Mouse (Mus musculus) myocyte (in vitro differentiated cells): ENCODE measurements around the gene Atxn3. TPM values are rescaled to one million over a fixed set of nuclear protein-coding genes. Genes with fewer than 3 reads are reported as not detected.

ENCODE experiments used
- H3K27me3 ChIP-seq: one replicate; pipeline ENCODE4 v1.6.1; 2011; ENCODE audit not compliant: control insufficient read depth, insufficient read depth, insufficient read length
- H3K36me3 ChIP-seq: one replicate; pipeline ENCODE4 v1.6.1; 2011; ENCODE audit not compliant: control insufficient read depth, insufficient read depth
- H3K4me2 ChIP-seq: one replicate; pipeline ENCODE4 v1.6.1; 2011; ENCODE audit warnings: low read depth, control low read depth
- H3K4me3 ChIP-seq: one replicate; pipeline ENCODE4 v1.5.1; 2011; ENCODE audit warnings: mild to moderate bottlenecking, control low read depth, moderate library complexity
- H3K79me2 ChIP-seq: one replicate; pipeline ENCODE4 v1.6.1; 2011; ENCODE audit not compliant: control insufficient read depth, insufficient read depth
- H3ac ChIP-seq: one replicate; pipeline ENCODE4 v1.6.1; 2011; ENCODE audit not compliant: control insufficient read depth, insufficient read length
- CEBPB ChIP-seq: IDR thresholded peaks from 2 replicates; pipeline ENCODE4 v1.6.1; 2011; ENCODE audit warnings: mild to moderate bottlenecking, moderate library complexity; ENCODE audit not compliant: poor library complexity, insufficient read depth, severe bottlenecking
- E2F4 ChIP-seq: IDR thresholded peaks from one replicate; pipeline ENCODE4 v1.6.1; 2011; ENCODE audit warnings: mild to moderate bottlenecking, control low read depth, moderate library complexity; ENCODE audit not compliant: insufficient read depth
- MAX ChIP-seq: IDR thresholded peaks from one replicate; pipeline ENCODE4 v1.6.1; 2011; ENCODE audit warnings: low read depth, mild to moderate bottlenecking, control low read depth
- MYOD1 ChIP-seq, 3 experiments: IDR thresholded peaks; one replicate each; pipeline ENCODE4 v1.6.1; 2011; ENCODE audit warnings: control low read depth in 2 of 3, low read depth in 2 of 3, mild to moderate bottlenecking in 2 of 3, moderate library complexity in 1 of 3; ENCODE audit not compliant: insufficient read length in 2 of 3, control insufficient read depth in 1 of 3
- MYOG ChIP-seq, 3 experiments: IDR thresholded peaks; one replicate each; pipeline ENCODE4 v1.6.1; 2011; ENCODE audit warnings: control low read depth in 2 of 3, low read depth in 2 of 3, mild to moderate bottlenecking in 2 of 3; ENCODE audit not compliant: insufficient read length in 2 of 3, control insufficient read depth in 1 of 3, insufficient read depth in 1 of 3
- POLR2A ChIP-seq: IDR thresholded peaks from one replicate; pipeline ENCODE4 v1.6.1; 2011; ENCODE audit warnings: low read depth, mild to moderate bottlenecking, control low read depth, moderate library complexity; ENCODE audit not compliant: insufficient read length
- POLR2AphosphoS2 ChIP-seq: IDR thresholded peaks from one replicate; pipeline ENCODE4 v1.6.1; 2011; ENCODE audit warnings: low read depth, control low read depth; ENCODE audit not compliant: insufficient read length
- REST ChIP-seq: IDR thresholded peaks from one replicate; pipeline ENCODE4 v1.6.1; 2011; ENCODE audit warnings: mild to moderate bottlenecking, control low read depth, moderate library complexity; ENCODE audit not compliant: insufficient read depth, insufficient read length
- SRF ChIP-seq: IDR thresholded peaks from one replicate; pipeline ENCODE4 v1.6.1; 2011; ENCODE audit warnings: low read depth; ENCODE audit not compliant: control insufficient read depth, insufficient read length
- TCF12 ChIP-seq: IDR thresholded peaks from one replicate; pipeline ENCODE4 v1.6.1; 2011; ENCODE audit warnings: mild to moderate bottlenecking, control low read depth; ENCODE audit not compliant: poor library complexity, insufficient read depth, severe bottlenecking
- TCF3 ChIP-seq: IDR thresholded peaks from one replicate; pipeline ENCODE4 v1.6.1; 2011; ENCODE audit warnings: low read depth, control low read depth; ENCODE audit not compliant: insufficient read length
- USF1 ChIP-seq: IDR thresholded peaks from one replicate; pipeline ENCODE4 v1.6.1; 2011; ENCODE audit warnings: low read depth, mild to moderate bottlenecking, control low read depth, moderate library complexity
- polyA plus RNA-seq: library from polyadenylated mRNA; unstranded; fragments of >200 nt; fragmentation: generic; extraction: Trizol; gene quantifications from one replicate; pipeline ENCODE4 v1.2.1, GENCODE M21; 2012; ENCODE audit warnings: missing spikeins

Atxn3 gene
- polyA plus RNA-seq, 1 experiment, result 2.8 TPM

DNA sequence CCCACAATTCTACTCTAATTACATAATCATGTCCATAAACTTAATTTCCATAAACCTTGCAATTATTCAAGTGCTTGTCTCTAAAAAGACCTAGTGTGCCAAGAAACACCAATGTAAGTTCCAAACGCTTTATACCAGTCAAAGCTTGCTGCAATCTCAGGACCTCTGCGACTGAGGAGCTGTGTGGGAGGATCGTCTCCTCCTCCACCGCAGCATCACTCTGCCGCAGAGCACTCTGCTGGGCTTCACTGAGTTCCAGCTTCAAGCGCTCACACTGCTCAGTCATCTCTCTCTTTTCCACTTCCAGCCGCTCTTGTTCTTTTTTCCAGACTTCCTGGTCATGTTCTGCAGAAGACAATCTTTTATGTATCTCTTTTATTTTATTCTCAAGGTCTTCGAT, 64.8 kb downstream of the Atxn3 start:
- peaks cover 41% of the 10 kb centered on the region for H3K36me3 ChIP-seq
- TF ChIP-seq TCF12 (no peak), REST (no peak), MYOG (IDR thresholded peaks at IDR 0.05; ENCODE audit: control insufficient read depth in 1 of 3, insufficient read depth in 1 of 3, insufficient read length in 2 of 3, low read depth in 2 of 3) (no peak), POLR2A (no peak)

DNA sequence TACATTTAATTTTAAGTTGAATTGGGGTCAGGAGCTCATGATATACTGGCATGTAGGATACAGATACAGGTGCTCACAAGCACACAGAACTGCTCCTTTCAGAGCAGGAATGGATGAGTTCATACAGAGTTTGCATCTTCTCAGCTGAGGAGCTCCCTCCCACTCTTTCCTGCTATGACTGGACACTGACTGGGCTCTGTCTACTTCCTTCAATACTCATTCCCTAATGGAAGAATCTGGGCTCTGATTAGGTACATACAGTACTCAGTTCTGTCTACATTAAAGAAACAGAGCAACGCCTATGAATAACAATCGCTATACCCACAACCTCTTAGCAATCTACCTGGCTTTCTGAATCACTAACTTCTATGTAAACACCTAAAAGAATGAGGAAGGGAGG, 65.2 kb downstream of the Atxn3 start:
- no peak overlapping the region for H3K4me2 ChIP-seq
- H3K27me3 ChIP-seq, result no peaks in the 10 kb centered on the region
- H3K36me3 ChIP-seq, result peaks cover 45% of the 10 kb centered on the region
- H3ac ChIP-seq, result no peak overlapping the region
- no peak for TF ChIP-seq MYOG (IDR thresholded peaks at IDR 0.05; ENCODE audit: control insufficient read depth in 1 of 3, insufficient read depth in 1 of 3, insufficient read length in 2 of 3, low read depth in 2 of 3)
- TF ChIP-seq SRF, result no peak
- TF ChIP-seq CEBPB, result no peak
- no peak for TF ChIP-seq TCF3
- no peak for TF ChIP-seq MYOD1 (IDR thresholded peaks at IDR 0.05; ENCODE audit: control insufficient read depth in 1 of 3, insufficient read length in 2 of 3, low read depth in 2 of 3)
- TF ChIP-seq E2F4, result no peak
- no peak for TF ChIP-seq POLR2AphosphoS2
- no peak for TF ChIP-seq REST
- TF ChIP-seq POLR2A, result no peak
- no peak for TF ChIP-seq USF1
- no peak for TF ChIP-seq MAX
- no peak for TF ChIP-seq TCF12
- H3K79me2 ChIP-seq, result no peaks in the 10 kb centered on the region
- H3K4me3 ChIP-seq, result no peak overlapping the region

More for the DNA sequence above, 64.8 kb downstream of the Atxn3 start:
- no peaks in the 10 kb centered on the region for H3K79me2 ChIP-seq
- H3K27me3 ChIP-seq, result no peaks in the 10 kb centered on the region
- H3ac ChIP-seq, result no peak overlapping the region
- H3K4me3 ChIP-seq, result no peak overlapping the region
- no peak overlapping the region for H3K4me2 ChIP-seq

DNA sequence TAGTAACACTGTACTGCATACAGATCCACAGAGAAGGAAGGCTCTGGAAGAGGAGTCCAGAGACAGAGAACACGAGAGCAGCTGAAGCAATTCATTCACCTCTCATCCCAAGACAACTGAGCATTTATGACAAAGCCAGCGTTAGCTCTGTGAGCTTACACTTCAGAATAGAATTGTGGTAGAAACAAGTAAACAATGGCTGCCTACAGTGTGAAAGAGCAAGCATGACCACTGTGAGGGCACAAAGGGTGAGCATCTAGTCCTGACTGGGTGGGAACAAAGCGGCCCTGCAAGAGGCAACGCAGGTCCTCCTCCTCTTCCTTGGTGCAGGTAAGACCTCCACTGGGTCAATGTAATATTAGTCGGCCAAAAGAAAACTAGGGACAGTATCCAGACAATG, 67.0 kb downstream of the Atxn3 start:
- Histone ChIP-seq H3K36me3 (peaks cover 54% of the 10 kb centered on the region), H3K4me3 (no peak overlapping the region), H3K4me2 (no peak overlapping the region), H3K27me3 (no peaks in the 10 kb centered on the region), H3ac (no peak overlapping the region), H3K79me2 (no peaks in the 10 kb centered on the region)
- TF ChIP-seq MYOD1 (IDR thresholded peaks at IDR 0.05; ENCODE audit: control insufficient read depth in 1 of 3, insufficient read length in 2 of 3, low read depth in 2 of 3) (no peak), TCF3 (no peak), POLR2AphosphoS2 (no peak), MYOG (IDR thresholded peaks at IDR 0.05; ENCODE audit: control insufficient read depth in 1 of 3, insufficient read depth in 1 of 3, insufficient read length in 2 of 3, low read depth in 2 of 3) (no peak), MAX (no peak), REST (no peak), POLR2A (no peak), CEBPB (no peak), SRF (no peak), USF1 (no peak), TCF12 (no peak), E2F4 (no peak)

DNA sequence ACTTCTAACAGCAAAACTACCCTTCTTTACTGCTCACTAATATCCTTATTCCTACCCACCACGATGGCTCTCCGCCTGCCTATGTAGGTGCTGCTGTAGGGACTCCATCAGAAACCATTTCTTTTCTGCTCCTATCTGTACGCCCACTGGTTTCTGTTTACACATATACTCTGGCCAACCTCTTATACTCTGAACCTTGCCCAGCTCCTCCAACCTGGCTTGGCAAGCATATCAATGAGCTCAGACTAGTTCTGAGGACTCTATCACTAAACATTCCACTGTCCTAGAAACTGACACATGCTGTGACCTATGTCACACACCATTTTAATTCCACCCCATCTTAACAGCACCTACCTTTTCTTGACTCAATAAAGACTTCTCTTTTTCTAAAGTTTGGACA, 68.7 kb downstream of the Atxn3 start:
- Histone ChIP-seq H3K4me3 (no peak overlapping the region), H3K4me2 (no peak overlapping the region), H3K27me3 (no peaks in the 10 kb centered on the region), H3ac (no peak overlapping the region), H3K79me2 (no peaks in the 10 kb centered on the region), H3K36me3 (peaks cover 63% of the 10 kb centered on the region)
- TF ChIP-seq TCF3 (no peak), USF1 (no peak)

DNA sequence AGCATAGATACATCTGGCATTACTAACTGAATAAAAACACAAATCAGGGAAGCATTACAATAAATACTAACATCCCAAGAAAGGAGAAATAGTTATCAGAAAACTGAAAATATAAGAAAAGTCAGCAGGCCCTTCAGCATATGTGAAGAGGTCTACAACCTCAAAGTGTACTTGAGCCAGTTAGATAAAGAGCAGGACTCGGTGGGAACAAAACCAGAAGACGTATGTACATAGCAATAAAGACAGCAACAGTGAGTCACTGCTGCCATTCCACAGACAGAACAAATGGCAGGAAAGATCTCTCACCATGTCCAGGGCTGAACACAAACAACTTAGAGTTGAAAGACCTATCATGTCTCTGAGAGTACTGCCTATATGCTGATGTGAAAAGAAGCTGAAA, 69.7 kb downstream of the Atxn3 start:
- H3K36me3 ChIP-seq, result peaks cover 53% of the 10 kb centered on the region
- H3K4me3 ChIP-seq, result no peak overlapping the region
- no peak overlapping the region for H3K4me2 ChIP-seq
- H3K27me3 ChIP-seq, result no peaks in the 10 kb centered on the region
- no peaks in the 10 kb centered on the region for H3K79me2 ChIP-seq
- TF ChIP-seq POLR2AphosphoS2, result no peak
- no peak for TF ChIP-seq SRF
- no peak for TF ChIP-seq CEBPB
- no peak for TF ChIP-seq MAX
- TF ChIP-seq USF1, result no peak
- no peak for TF ChIP-seq MYOD1 (IDR thresholded peaks at IDR 0.05; ENCODE audit: control insufficient read depth in 1 of 3, insufficient read length in 2 of 3, low read depth in 2 of 3)
- TF ChIP-seq POLR2A, result no peak
- TF ChIP-seq REST, result no peak
- TF ChIP-seq MYOG (IDR thresholded peaks at IDR 0.05; ENCODE audit: control insufficient read depth in 1 of 3, insufficient read depth in 1 of 3, insufficient read length in 2 of 3, low read depth in 2 of 3), result no peak
- TF ChIP-seq TCF3, result no peak
- H3ac ChIP-seq, result no peak overlapping the region
